Mouse (Mus musculus): ENCODE measurements around the gene Cyp2b10.
"Not testable (repeated sequence)": the region's sequence is repeated elsewhere in the genome, so short reads cannot be mapped to it uniquely, and the experiment has no call there.

The Cyp2b10 gene

GRCm38 (mm10) chr7:25917271-25917670 lies 19.9 kb downstream of the Cyp2b10 start:
- not testable (repeated sequence) for DNase-seq

GRCm38 (mm10) chr7:25919467-25919866 lies 22.0 kb downstream of the Cyp2b10 start:
- no peak for DNase-seq

GRCm38 (mm10) chr7:25945274-25945673 lies 47.9 kb downstream of the Cyp2b10 start:
- peak; percentile 31 to 67 for DNase-seq

Measured in lung, adult 18-20 months (tissue).